In genomic region chr11:11897645-11898357, GRCm38 (mm10) we compare ENCODE assay signal across 9 mouse cellular contexts. TPM values are rescaled to one million over a fixed set of nuclear protein-coding genes. Genes with fewer than 3 reads are reported as not detected.
A peak's percentile ranks its signal among the peaks of the same experiment; 100 is the strongest.
DNase-seq lines count a peak whose midpoint lies in the region; ATAC-seq lines count a peak whose summit lies in the region.
"Had no signal": no experiment of that assay in that cellular context is flagged by ENCODE, and none has a peak within 500 bp of the region (broad histone marks: within the 10 kb centered on the region; RNA-seq: fewer than 3 reads in every experiment).

Ddc (minus strand) TSS chr11:11898144.

- no peaks in the 10 kb centered on the region for H3K9me3 ChIP-seq in hindbrain, embryonic 11.5 days (ENCODE audit: control insufficient read depth, low read length)
- no peaks in the 10 kb centered on the region for H3K9me3 ChIP-seq in hindbrain, embryonic 14.5 days (ENCODE audit: control insufficient read depth, low read length)
- H3K9me3 ChIP-seq in heart, embryonic 12.5 days (replicated peaks): no peaks in the 10 kb centered on the region
- H3K9me3 ChIP-seq in midbrain, embryonic 16.5 days (replicated peaks; ENCODE audit: control insufficient read depth, low read length, poor library complexity, severe bottlenecking): no peaks in the 10 kb centered on the region

- ATAC-seq in hindbrain, embryonic 11.5 days (ENCODE audit: low FRiP score): no peak
- ATAC-seq in hindbrain, embryonic 14.5 days (ENCODE audit: low FRiP score): no peak
- no peak for ATAC-seq in heart, embryonic 12.5 days (ENCODE audit: insufficient number of reproducible peaks, low FRiP score)
- ATAC-seq in midbrain, embryonic 16.5 days: no peak
- ATAC-seq in frontal cortex, adult (ENCODE audit: low TSS enrichment): no peak

- H3K4me2 ChIP-seq in hindbrain, embryonic 11.5 days (replicated peaks; ENCODE audit: low read depth, low read length): no peak within 1 kb of the TSS
- H3K4me2 ChIP-seq in hindbrain, embryonic 14.5 days (replicated peaks): no peak within 1 kb of the TSS
- no peak within 1 kb of the TSS for H3K4me2 ChIP-seq in heart, embryonic 12.5 days
- H3K4me2 ChIP-seq in midbrain, embryonic 16.5 days (ENCODE audit: low read length): no peak within 1 kb of the TSS

- H3K9ac ChIP-seq in hindbrain, embryonic 11.5 days (ENCODE audit: low read depth, low read length): no peak within 1 kb of the TSS
- no peak within 1 kb of the TSS for H3K9ac ChIP-seq in hindbrain, embryonic 14.5 days
- no peak within 1 kb of the TSS for H3K9ac ChIP-seq in heart, embryonic 12.5 days
- no peak within 1 kb of the TSS for H3K9ac ChIP-seq in midbrain, embryonic 16.5 days (ENCODE audit: low read depth, low read length)

- no peak for DNase-seq in hindbrain, embryonic 11.5 days (ENCODE audit: low spot score)
- DNase-seq in hindbrain, embryonic 14.5 days (ENCODE audit: low spot score): no peak
- DNase-seq in large intestine, adult 2 months (ENCODE audit: low read depth, low spot score): peak; percentile 72
- DNase-seq in urinary bladder, postnatal 25 days (ENCODE audit: low spot score): no peak
- DNase-seq in cerebellum, adult 11-12 months: no peak
- DNase-seq: right cerebral cortex, postnatal 25 days had no signal

- no peak within 1 kb of the TSS for H3K4me3 ChIP-seq in hindbrain, embryonic 11.5 days (ENCODE audit: low read depth, low read length)
- H3K4me3 ChIP-seq in hindbrain, embryonic 14.5 days (replicated peaks; ENCODE audit: low read length): no peak within 1 kb of the TSS
- H3K4me3 ChIP-seq in heart, embryonic 12.5 days: no peak within 1 kb of the TSS
- H3K4me3 ChIP-seq in midbrain, embryonic 16.5 days (ENCODE audit: low read depth, low read length): no peak within 1 kb of the TSS

- no peaks in the 10 kb centered on the region for H3K36me3 ChIP-seq in hindbrain, embryonic 11.5 days (ENCODE audit: control insufficient read depth, insufficient read depth, low read length)
- H3K36me3 ChIP-seq in hindbrain, embryonic 14.5 days (replicated peaks; ENCODE audit: control insufficient read depth, insufficient read depth): no peaks in the 10 kb centered on the region
- H3K36me3 ChIP-seq in heart, embryonic 12.5 days: no peaks in the 10 kb centered on the region
- H3K36me3 ChIP-seq in midbrain, embryonic 16.5 days (ENCODE audit: control insufficient read depth, insufficient read depth, low read length): no peaks in the 10 kb centered on the region

- WGBS in hindbrain, embryonic 11.5 days: 80% methylated on average over 12 of the region's 12 CpGs
- 76% methylated on average over 12 of the region's 12 CpGs for WGBS in hindbrain, embryonic 14.5 days
- WGBS in heart, embryonic 12.5 days: 75% methylated on average over 12 of the region's 12 CpGs
- 39% methylated on average over 12 of the region's 12 CpGs for WGBS in large intestine, adult 2 months
- 84% methylated on average over 12 of the region's 12 CpGs for WGBS in midbrain, embryonic 16.5 days

- no peaks in the 10 kb centered on the region for H3K4me1 ChIP-seq in hindbrain, embryonic 11.5 days (replicated peaks; ENCODE audit: control insufficient read depth, insufficient read depth, low read length)
- no peaks in the 10 kb centered on the region for H3K4me1 ChIP-seq in hindbrain, embryonic 14.5 days (replicated peaks; ENCODE audit: control insufficient read depth, insufficient read depth, low read length)
- peaks cover 26% of the 10 kb centered on the region for H3K4me1 ChIP-seq in heart, embryonic 12.5 days (replicated peaks)
- H3K4me1 ChIP-seq in midbrain, embryonic 16.5 days (ENCODE audit: control insufficient read depth, insufficient read depth, low read length): no peaks in the 10 kb centered on the region

- no peak within 1 kb of the TSS for H3K27ac ChIP-seq in hindbrain, embryonic 11.5 days (ENCODE audit: low read depth, low read length)
- no peak within 1 kb of the TSS for H3K27ac ChIP-seq in hindbrain, embryonic 14.5 days
- peak within 1 kb of the TSS; percentile 35 for H3K27ac ChIP-seq in heart, embryonic 12.5 days (ENCODE audit: poor library complexity, severe bottlenecking)
- no peak within 1 kb of the TSS for H3K27ac ChIP-seq in midbrain, embryonic 16.5 days (ENCODE audit: low read length)

- H3K27me3 ChIP-seq in hindbrain, embryonic 11.5 days (ENCODE audit: control insufficient read depth, insufficient read depth, low read length): no peaks in the 10 kb centered on the region
- no peaks in the 10 kb centered on the region for H3K27me3 ChIP-seq in hindbrain, embryonic 14.5 days (ENCODE audit: control insufficient read depth, insufficient read depth, low read length)
- H3K27me3 ChIP-seq in heart, embryonic 12.5 days (replicated peaks): no peaks in the 10 kb centered on the region
- no peaks in the 10 kb centered on the region for H3K27me3 ChIP-seq in midbrain, embryonic 16.5 days (ENCODE audit: control insufficient read depth, insufficient read depth, low read depth, low read length)

RNA-seq across cellular contexts. Expression of gene Ddc, which starts in this region (rescaled TPM):
- polyA plus RNA-seq in hindbrain, embryonic 11.5 days (2014; fragmentation: Nextera tagmentation; extraction: Ambion mirVana): 8.3 and 14.3 TPM in 2 replicates
- polyA plus RNA-seq in hindbrain, embryonic 14.5 days (2014; fragmentation: Nextera tagmentation; extraction: Ambion mirVana): 7.0 and 9.3 TPM in 2 replicates
- polyA plus RNA-seq in heart, embryonic 12.5 days (2016; fragmentation: Nextera tagmentation; extraction: Ambion mirVana): 51.8 and 55.2 TPM in 2 replicates
- polyA plus RNA-seq in large intestine, adult 2 months (2012; rRNA removed): 25.5 and 72.8 TPM in 2 replicates
- polyA plus RNA-seq in midbrain, embryonic 16.5 days (2015; fragmentation: Nextera tagmentation; extraction: Ambion mirVana): 18.4 and 21.7 TPM in 2 replicates
